Mouse (Mus musculus) liver, embryonic 11.5 days (tissue): Measurements from ENCODE around the gene Rps28. TPM values are rescaled to one million over a fixed set of nuclear protein-coding genes. Genes with fewer than 3 reads are reported as not detected.
"Not testable (repeated sequence)": the region's sequence is repeated elsewhere in the genome, so short reads cannot be mapped to it uniquely, and the experiment has no call there.

Experiments used
- ATAC-seq: fragments of 200-750 bp; cut with Nextera tagmentation; replicated peaks from 2 replicates; pipeline ENCODE4 v1.8.0; 2017; ENCODE audit warnings: moderate number of reproducible peaks, mild to moderate bottlenecking, moderate TSS enrichment, moderate library complexity; ENCODE audit not compliant: low FRiP score
- DNase-seq: peaks from one replicate; pipeline ENCODE4 v3.0.0-alpha.2; 2017; ENCODE audit warnings: low spot score
- H3K27ac ChIP-seq: fragments of 300-500 bp; sonication (generic); 2 replicates; pipeline ENCODE4 v1.5.1; 2014; ENCODE audit warnings: mild to moderate bottlenecking, low read depth, low read length, control low read depth
- H3K27me3 ChIP-seq: fragments of 300-500 bp; sonication (generic); replicated peaks from 2 replicates; pipeline ENCODE4 v1.6.1; 2014; ENCODE audit warnings: low read length, mixed read lengths; ENCODE audit not compliant: control insufficient read depth, insufficient read depth
- H3K36me3 ChIP-seq: fragments of 300-500 bp; sonication (generic); 2 replicates; pipeline ENCODE4 v1.6.1; 2014; ENCODE audit warnings: mild to moderate bottlenecking, low read length, moderate library complexity, mixed read lengths; ENCODE audit not compliant: control insufficient read depth, insufficient read depth
- H3K4me1 ChIP-seq: fragments of 300-500 bp; sonication (generic); replicated peaks from 2 replicates; pipeline ENCODE4 v1.6.1; 2014; ENCODE audit warnings: low read length, mixed read lengths; ENCODE audit not compliant: control insufficient read depth, insufficient read depth
- H3K4me2 ChIP-seq: fragments of 300-500 bp; sonication (generic); 2 replicates; pipeline ENCODE4 v1.6.1; 2014; ENCODE audit warnings: mild to moderate bottlenecking, control low read depth, moderate library complexity
- H3K4me3 ChIP-seq: fragments of 300-500 bp; sonication (generic); 2 replicates; pipeline ENCODE4 v1.5.1; 2014; ENCODE audit warnings: low read depth, low read length, control low read depth
- H3K9ac ChIP-seq: fragments of 300-500 bp; sonication (generic); 2 replicates; pipeline ENCODE4 v1.6.1; 2014; ENCODE audit warnings: low read depth, low read length, control low read depth
- H3K9me3 ChIP-seq: fragments of 300-500 bp; sonication (generic); 2 replicates; pipeline ENCODE4 v1.6.1; 2016; ENCODE audit warnings: low read length, inconsistent platforms, mixed read lengths; ENCODE audit not compliant: control insufficient read depth
- WGBS: fragments of 180-500 bp; shearing (Covaris S2); extraction: QIAGEN DNeasy Blood & Tissue Kit; methylation state at CpG from one replicate; pipeline ENCODE4 v1.1.7; 2014; 5-methylcytosine and 5-hydroxymethylcytosine counted together
- polyA plus RNA-seq: library from polyadenylated mRNA; unstranded; fragments of >200 nt; fragmentation: Nextera tagmentation; extraction: Ambion mirVana; gene quantifications from 2 replicates; pipeline ENCODE4 v1.2.1, GENCODE M21; 2014

Gene Rps28
- polyA plus RNA-seq, 1 experiment from 2014 or later = 1,173 TPM

DNA sequence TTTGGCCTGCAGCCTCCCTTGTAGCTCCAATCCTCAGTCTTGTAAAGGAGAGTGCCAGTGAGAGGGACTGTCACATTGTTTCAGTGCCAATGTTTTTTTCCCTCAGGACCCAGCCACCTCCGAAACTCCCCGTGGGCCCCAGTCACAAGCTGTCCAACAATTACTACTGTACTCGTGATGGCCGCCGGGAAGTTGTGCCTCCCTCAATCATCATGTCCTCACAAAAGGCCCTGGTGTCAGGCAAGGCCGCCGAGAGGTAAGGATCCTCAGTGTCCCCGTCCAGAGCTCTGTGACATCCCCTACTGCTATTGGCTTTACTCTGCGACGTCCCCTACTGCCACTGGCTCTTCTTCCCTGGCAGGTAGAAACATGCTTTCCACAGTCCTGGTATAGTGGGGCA is 5.2 kb upstream of the Rps28 start:
- no peak for ATAC-seq
- WGBS = 87% methylated on average over 10 of the region's 10 CpGs
- peaks cover 26% of the 10 kb centered on the region for H3K36me3 ChIP-seq

DNA sequence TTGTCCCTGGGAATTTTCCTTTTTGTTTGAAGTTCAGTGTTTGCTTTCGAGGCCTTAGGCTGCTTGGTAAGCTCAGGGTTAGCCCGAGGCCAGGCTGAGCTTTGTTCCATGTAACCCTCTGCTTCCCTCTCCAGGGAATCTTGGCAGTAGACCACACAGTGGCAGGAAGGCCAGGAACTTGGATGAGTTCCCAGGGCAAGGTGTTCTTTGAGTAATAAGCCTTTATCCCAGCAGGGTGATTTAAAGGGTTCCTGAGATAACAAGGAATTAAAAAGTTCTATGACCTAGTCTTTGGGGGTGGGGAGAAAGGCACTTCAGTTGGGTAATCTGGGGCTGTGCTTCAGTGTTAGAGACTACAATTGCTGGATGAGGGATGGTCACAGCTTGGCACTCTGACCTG is 4.5 kb upstream of the Rps28 start:
- peak overlapping the region; percentile 20; the same call in 1 of the 2 replicates for H3K9ac ChIP-seq
- WGBS = 66% methylated on average over 2 of the region's 2 CpGs
- no peak overlapping the region for H3K27ac ChIP-seq
- H3K9me3 ChIP-seq = no peaks in the 10 kb centered on the region
- ATAC-seq (no peak), DNase-seq (no peak)
- no peaks in the 10 kb centered on the region for H3K27me3 ChIP-seq
- H3K36me3 ChIP-seq = peaks cover 24% of the 10 kb centered on the region
- no peak overlapping the region for H3K4me2 ChIP-seq
- H3K4me3 ChIP-seq = no peak overlapping the region
- H3K4me1 ChIP-seq = peaks cover 10% of the 10 kb centered on the region

More for the DNA sequence above, 5.2 kb upstream of the Rps28 start:
- Histone ChIP-seq H3K4me2 (no peak overlapping the region), H3K9ac (no peak overlapping the region), H3K27ac (no peak overlapping the region; the same call in 1 of the 2 replicates), H3K4me3 (no peak overlapping the region), H3K9me3 (no peaks in the 10 kb centered on the region), H3K27me3 (no peaks in the 10 kb centered on the region), H3K4me1 (peaks cover 10% of the 10 kb centered on the region)
- no peak for DNase-seq

DNA sequence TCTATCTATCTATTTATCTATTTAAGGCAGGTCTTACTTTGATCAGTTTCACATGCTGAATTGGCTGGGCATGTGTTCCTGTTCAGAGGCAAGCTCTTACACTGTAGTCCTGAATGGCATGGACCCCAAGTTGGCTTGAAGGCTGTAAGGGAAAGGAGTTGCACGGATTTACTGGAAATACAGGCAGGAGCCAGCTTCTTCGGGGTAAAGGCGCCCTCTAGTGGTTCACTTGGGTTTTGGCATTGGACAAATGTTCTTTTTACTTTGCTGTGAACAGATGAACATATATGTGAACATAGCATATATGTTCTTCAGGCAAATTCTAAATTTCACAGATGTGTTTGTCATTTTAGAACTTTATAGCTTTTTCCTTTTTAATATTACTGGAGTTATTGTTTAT is 2.5 kb upstream of the Rps28 start:
- peak; percentile 60 for DNase-seq
- H3K27me3 ChIP-seq = no peaks in the 10 kb centered on the region
- no peak for ATAC-seq
- H3K4me3 ChIP-seq = no peak overlapping the region
- peaks cover 30% of the 10 kb centered on the region for H3K36me3 ChIP-seq
- H3K4me2 ChIP-seq = no peak overlapping the region
- H3K27ac ChIP-seq = no peak overlapping the region
- peaks cover 22% of the 10 kb centered on the region for H3K4me1 ChIP-seq
- WGBS = under 1% methylated on average over 3 of the region's 3 CpGs
- H3K9ac ChIP-seq = no peak overlapping the region
- H3K9me3 ChIP-seq = no peaks in the 10 kb centered on the region

DNA sequence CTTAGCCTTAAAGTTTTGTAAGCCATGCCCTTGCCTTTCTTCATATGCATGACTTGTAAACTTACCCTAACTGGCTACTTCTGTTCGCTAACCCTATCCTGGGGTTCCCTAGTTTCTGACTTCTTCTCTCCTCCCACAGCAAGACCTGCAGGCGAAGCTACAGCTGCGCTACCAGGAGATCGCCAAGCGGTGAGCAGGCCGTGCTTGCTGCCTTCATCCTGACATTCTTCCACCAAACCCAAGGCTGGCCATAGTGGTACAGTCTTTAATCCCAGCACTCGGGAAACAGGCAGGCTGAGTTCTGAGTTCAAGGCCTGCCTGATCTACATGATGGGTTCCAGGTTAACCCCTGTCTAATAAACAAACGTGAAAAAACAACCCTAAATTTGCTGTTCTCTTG is 1.1 kb upstream of the Rps28 start:
- Histone ChIP-seq H3K4me2 (peak overlapping the region; percentile 81), H3K9me3 (no peaks in the 10 kb centered on the region), H3K9ac (peak overlapping the region; percentile 91), H3K36me3 (peaks cover 38% of the 10 kb centered on the region), H3K27me3 (no peaks in the 10 kb centered on the region), H3K4me1 (peaks cover 22% of the 10 kb centered on the region), H3K27ac (0 out of 2 replicates have a peak overlapping the region, but pooled peaks have one; percentile 5), H3K4me3 (peak overlapping the region; percentile 75)
- 74% methylated on average over 8 of the region's 8 CpGs for WGBS
- DNase-seq (no peak), ATAC-seq (no peak)

DNA sequence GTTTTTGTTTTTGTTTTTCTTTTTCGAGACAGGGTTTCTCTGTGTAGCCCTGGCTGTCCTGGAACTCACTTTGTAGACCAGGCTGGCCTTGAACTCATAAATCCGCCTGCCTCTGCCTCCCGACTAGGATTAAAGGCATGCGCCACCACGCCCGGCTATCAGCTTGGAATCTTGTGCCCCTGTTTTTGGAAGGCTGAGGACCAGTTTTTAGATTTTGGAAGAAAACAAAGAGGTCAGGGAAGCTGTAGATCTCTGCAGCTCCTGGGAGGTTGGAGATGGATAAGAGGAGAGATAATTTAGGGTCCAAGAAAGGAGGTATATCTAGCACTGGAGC is 602 bp upstream of the Rps28 start:
- Histone ChIP-seq H3K4me2 (peak overlapping the region; percentile 81), H3K9ac (peak overlapping the region; percentile 91), H3K36me3 (peaks cover 37% of the 10 kb centered on the region), H3K27ac (peak overlapping the region; percentile 75; the same call in 1 of the 2 replicates), H3K4me3 (peak overlapping the region; percentile 75), H3K4me1 (peaks cover 22% of the 10 kb centered on the region)
- H3K9me3 ChIP-seq, ATAC-seq, DNase-seq, H3K27me3 ChIP-seq: not testable (repeated sequence)
- 4% methylated on average over 6 of the region's 6 CpGs for WGBS

DNA sequence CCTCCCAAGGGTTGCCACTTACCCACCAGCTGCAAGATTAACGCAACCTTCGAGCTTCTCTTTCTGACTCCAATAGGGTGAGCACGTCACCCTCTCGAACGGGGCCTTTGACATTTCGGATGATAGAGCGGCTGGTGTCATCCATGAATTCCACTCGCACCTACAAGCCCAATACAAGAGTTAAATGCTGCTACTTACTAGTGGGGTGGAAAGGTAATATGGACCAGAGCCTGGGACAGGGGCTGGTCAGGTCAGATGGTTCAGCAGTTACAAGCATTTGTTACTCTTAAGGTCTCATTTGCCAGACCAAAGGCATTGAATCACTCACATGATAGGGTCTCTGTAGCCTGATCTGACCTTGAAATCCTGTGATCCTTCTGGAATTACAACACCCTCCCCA is 1.2 kb downstream of the Rps28 start:
- 64% methylated on average over 8 of the region's 8 CpGs for WGBS
- not testable (repeated sequence) for H3K9me3 ChIP-seq, H3K27me3 ChIP-seq, DNase-seq, ATAC-seq
- Histone ChIP-seq H3K4me2 (peak overlapping the region; percentile 84), H3K36me3 (peaks cover 41% of the 10 kb centered on the region), H3K4me1 (peaks cover 31% of the 10 kb centered on the region), H3K27ac (peak overlapping the region; percentile 77), H3K9ac (peak overlapping the region; percentile 91), H3K4me3 (peak overlapping the region; percentile 75)

DNA sequence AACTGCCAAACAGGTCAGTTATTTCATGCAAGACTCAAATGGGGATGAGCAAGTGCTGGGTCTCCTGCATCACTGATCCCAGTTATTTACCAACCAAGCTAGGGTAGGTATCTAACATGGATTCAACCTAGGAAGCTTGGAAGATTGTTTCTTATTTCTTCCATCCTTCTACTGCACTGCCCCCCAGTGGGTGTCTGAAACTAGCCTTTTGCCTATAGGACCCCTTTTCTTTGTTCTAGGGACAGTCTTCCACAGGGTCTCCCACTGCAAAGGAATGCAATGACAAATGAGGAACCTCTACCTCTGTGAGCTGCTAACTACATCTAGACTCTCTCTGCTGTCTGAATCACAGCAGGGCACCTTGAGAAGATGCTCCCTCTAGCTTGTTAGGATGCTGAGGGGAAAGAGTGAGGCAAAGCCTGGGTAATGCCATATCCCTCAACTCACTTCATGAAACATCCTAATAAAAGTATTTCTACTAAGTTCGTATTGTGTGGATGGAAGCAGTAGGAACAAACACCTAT is 1.9 kb downstream of the Rps28 start:
- Histone ChIP-seq H3K27ac (no peak overlapping the region), H3K4me2 (peak overlapping the region; percentile 84), H3K4me3 (peak overlapping the region; percentile 75), H3K4me1 (peaks cover 37% of the 10 kb centered on the region), H3K9ac (peak overlapping the region; percentile 91), H3K27me3 (no peaks in the 10 kb centered on the region), H3K36me3 (peaks cover 40% of the 10 kb centered on the region), H3K9me3 (no peaks in the 10 kb centered on the region)
- DNase-seq = no peak
- ATAC-seq = no peak
- 95% methylated on average over 1 of the region's 1 CpGs for WGBS

DNA sequence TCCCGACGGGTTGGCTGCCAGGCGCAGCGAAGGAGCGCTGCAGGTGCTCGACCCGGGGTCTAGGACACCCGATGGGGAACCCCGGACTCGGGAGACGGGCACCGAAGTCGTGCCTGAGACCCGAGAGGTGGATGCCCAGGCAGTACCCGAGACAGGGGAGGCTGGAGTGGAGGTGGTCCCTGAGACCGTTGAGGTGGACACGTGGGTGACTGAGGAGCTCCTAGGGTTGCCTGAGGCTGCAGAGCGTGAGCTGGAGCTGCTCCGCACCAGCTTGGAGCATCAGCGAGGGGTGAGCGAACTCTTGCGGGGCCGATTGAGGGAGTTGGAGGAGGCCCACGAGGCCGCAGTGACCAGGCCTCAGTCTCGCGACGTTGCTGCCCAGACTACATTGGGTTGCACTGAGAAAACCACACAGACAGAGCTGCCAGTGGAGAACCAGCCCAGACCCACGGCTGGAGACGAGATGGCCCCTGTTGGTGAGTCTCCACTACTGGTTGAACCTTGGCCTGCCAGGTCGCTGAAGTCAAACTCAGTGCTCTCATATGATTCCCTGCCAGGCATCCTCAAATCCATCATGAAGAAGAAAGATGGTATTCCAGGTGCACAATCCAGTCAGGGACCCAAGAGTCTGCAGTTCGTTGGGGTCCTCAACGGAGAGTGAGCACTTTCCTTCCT is 6.3 kb downstream of the Rps28 start:
- WGBS = 24% methylated on average over 33 of the region's 33 CpGs
- ATAC-seq = peak; percentile 36; the same call in 1 of the 2 replicates

More for the DNA sequence above, 6.3 kb downstream of the Rps28 start:
- no peak for DNase-seq
- Histone ChIP-seq H3K4me1 (peaks cover 28% of the 10 kb centered on the region), H3K9me3 (no peaks in the 10 kb centered on the region), H3K4me2 (peak overlapping the region; percentile 97), H3K4me3 (peak overlapping the region; percentile 66), H3K9ac (peak overlapping the region; percentile 92), H3K27me3 (no peaks in the 10 kb centered on the region), H3K27ac (peak overlapping the region; percentile 76), H3K36me3 (peaks cover 35% of the 10 kb centered on the region)
